Mouse (Mus musculus) embryonic facial prominence, embryonic 15.5 days (tissue): ENCODE measurements at regions not wholly inside any gene's neighbourhood (a gene's known extent, or its start where the extent isn't known, plus 50 kb on each side); places are given as distances from the start of the nearest gene placed in this dataset.

ENCODE experiments used
- ATAC-seq: fragments of 200-750 bp; cut with Nextera tagmentation; 2 replicates; pipeline ENCODE4 v1.8.0; 2017; ENCODE audit warnings: low read depth, moderate TSS enrichment; ENCODE audit not compliant: insufficient number of reproducible peaks, low FRiP score, low TSS enrichment
- H3K27ac ChIP-seq: fragments of 300-500 bp; sonication (generic); replicated peaks from 2 replicates; pipeline ENCODE4 v1.5.1; 2015; ENCODE audit warnings: mild to moderate bottlenecking, inconsistent platforms
- H3K27me3 ChIP-seq: fragments of 300-500 bp; sonication (generic); 2 replicates; pipeline ENCODE4 v1.6.1; 2015; ENCODE audit warnings: inconsistent platforms
- H3K36me3 ChIP-seq: fragments of 300-500 bp; sonication (generic); 2 replicates; pipeline ENCODE4 v1.6.1; 2015; ENCODE audit warnings: mild to moderate bottlenecking, inconsistent platforms
- H3K4me1 ChIP-seq: fragments of 300-500 bp; sonication (generic); 2 replicates; pipeline ENCODE4 v1.6.1; 2015; ENCODE audit warnings: inconsistent platforms
- H3K4me2 ChIP-seq: fragments of 300-500 bp; sonication (generic); replicated peaks from 2 replicates; pipeline ENCODE4 v1.6.1; 2015; ENCODE audit warnings: mild to moderate bottlenecking, inconsistent platforms
- H3K4me3 ChIP-seq: fragments of 300-500 bp; sonication (generic); replicated peaks from 2 replicates; pipeline ENCODE4 v1.5.1; 2015; ENCODE audit warnings: mild to moderate bottlenecking, inconsistent platforms
- H3K9ac ChIP-seq: fragments of 300-500 bp; sonication (generic); 2 replicates; pipeline ENCODE4 v1.6.1; 2015; ENCODE audit warnings: inconsistent platforms
- H3K9me3 ChIP-seq: fragments of 300-500 bp; sonication (generic); replicated peaks from 2 replicates; pipeline ENCODE4 v1.6.1; 2016; ENCODE audit warnings: inconsistent platforms
- WGBS: fragments of 180-500 bp; shearing (Covaris S2); methylation state at CpG from one replicate; pipeline ENCODE4 v1.1.7; 2015; 5-methylcytosine and 5-hydroxymethylcytosine counted together

- 51% methylated on average over 2 of the region's 2 CpGs for WGBS
- Histone ChIP-seq H3K9ac (no peak overlapping the region), H3K4me3 (no peak overlapping the region), H3K27me3 (no peaks in the 10 kb centered on the region), H3K36me3 (no peaks in the 10 kb centered on the region), H3K4me2 (no peak overlapping the region), H3K27ac (no peak overlapping the region), H3K9me3 (no peaks in the 10 kb centered on the region), H3K4me1 (no peaks in the 10 kb centered on the region)
- ATAC-seq = no peak
Measured at GRCm38 (mm10) chr11:17694145-17694544, 259.5 kb downstream of the Etaa1 start.

DNA sequence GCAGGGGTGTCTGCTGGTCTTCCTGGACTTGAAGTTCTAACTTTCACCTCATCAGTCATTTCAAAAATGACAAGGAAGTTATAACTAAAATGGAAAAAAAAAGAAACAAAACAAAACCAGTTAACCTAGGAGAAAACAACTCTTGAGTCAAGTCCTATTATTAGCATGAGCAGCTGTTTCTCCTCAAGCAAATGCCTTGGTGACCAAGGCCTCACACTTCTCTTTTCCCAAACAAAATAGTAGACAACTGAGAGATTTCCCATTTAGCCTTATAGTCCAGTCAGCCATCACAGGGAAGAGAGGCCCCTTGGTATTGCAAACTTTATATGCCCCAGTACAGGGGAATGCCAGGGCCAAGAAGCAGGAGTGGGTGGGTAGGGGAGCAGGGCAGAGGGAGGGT, 244.9 kb downstream of the Etaa1 start:
- ATAC-seq = no peak
- no peak overlapping the region for H3K27ac ChIP-seq
- H3K4me1 ChIP-seq = no peaks in the 10 kb centered on the region

GRCm38 (mm10) chr11:17722051-17722450, 231.6 kb downstream of the Etaa1 start:
- ATAC-seq = no peak
- Histone ChIP-seq H3K4me1 (peaks cover 3% of the 10 kb centered on the region; the same call in 1 of the 2 replicates), H3K9ac (no peak overlapping the region), H3K4me3 (no peak overlapping the region), H3K27me3 (no peaks in the 10 kb centered on the region), H3K27ac (no peak overlapping the region), H3K36me3 (no peaks in the 10 kb centered on the region), H3K4me2 (no peak overlapping the region), H3K9me3 (no peaks in the 10 kb centered on the region)
- WGBS = 83% methylated on average over 1 of the region's 1 CpGs

More for the DNA sequence above, 244.9 kb downstream of the Etaa1 start:
- Histone ChIP-seq H3K4me3 (no peak overlapping the region), H3K9me3 (no peaks in the 10 kb centered on the region), H3K9ac (no peak overlapping the region), H3K36me3 (no peaks in the 10 kb centered on the region), H3K4me2 (no peak overlapping the region), H3K27me3 (no peaks in the 10 kb centered on the region)

- no peak overlapping the region for H3K4me2 ChIP-seq
- no peak overlapping the region; the same call in 1 of the 2 replicates for H3K27ac ChIP-seq
Measured at GRCm38 (mm10) chr11:17727258-17728034, 226.2 kb downstream of the Etaa1 start.

DNA sequence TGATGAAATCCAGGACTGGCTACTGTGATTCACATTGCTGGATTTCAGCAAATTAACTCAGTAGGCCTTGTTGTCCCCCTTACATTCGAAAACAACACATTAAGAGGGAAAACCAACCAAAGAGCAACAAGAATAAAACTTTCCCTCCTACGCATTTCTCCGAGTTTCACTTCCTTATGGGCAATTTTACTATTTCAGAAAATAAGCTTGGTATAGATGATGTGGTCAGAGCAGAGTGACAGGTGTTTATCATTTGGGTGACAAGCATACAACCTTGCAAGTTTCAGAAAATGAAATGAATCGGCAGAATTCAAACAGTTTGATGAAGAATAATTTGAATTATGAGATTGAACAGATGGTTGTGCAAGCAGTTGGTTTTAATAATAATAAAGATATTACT, 220.6 kb downstream of the Etaa1 start:
- H3K27me3 ChIP-seq = no peaks in the 10 kb centered on the region
- no peak overlapping the region for H3K9ac ChIP-seq
- no peaks in the 10 kb centered on the region for H3K36me3 ChIP-seq
- WGBS = 71% methylated on average over 4 of the region's 4 CpGs
- no peak for ATAC-seq
- H3K27ac ChIP-seq = no peak overlapping the region
- no peaks in the 10 kb centered on the region for H3K4me1 ChIP-seq
- H3K9me3 ChIP-seq = no peaks in the 10 kb centered on the region
- H3K4me3 ChIP-seq = no peak overlapping the region
- no peak overlapping the region for H3K4me2 ChIP-seq

More at GRCm38 (mm10) chr11:17727258-17728034, 226.2 kb downstream of the Etaa1 start:
- no peak overlapping the region for H3K9ac ChIP-seq
- H3K9me3 ChIP-seq = no peaks in the 10 kb centered on the region
- ATAC-seq = no peak
- WGBS = 33% methylated on average over 8 of the region's 8 CpGs
- no peaks in the 10 kb centered on the region for H3K36me3 ChIP-seq
- H3K4me3 ChIP-seq = no peak overlapping the region
- H3K4me1 ChIP-seq = peaks cover 10% of the 10 kb centered on the region
- H3K27me3 ChIP-seq = no peaks in the 10 kb centered on the region

- H3K36me3 ChIP-seq = no peaks in the 10 kb centered on the region
- WGBS = 80% methylated on average over 2 of the region's 2 CpGs
- ATAC-seq = no peak
- H3K4me2 ChIP-seq = no peak overlapping the region
- H3K4me1 ChIP-seq = no peaks in the 10 kb centered on the region
- H3K9me3 ChIP-seq = no peaks in the 10 kb centered on the region
- no peaks in the 10 kb centered on the region for H3K27me3 ChIP-seq
- H3K4me3 ChIP-seq = no peak overlapping the region
- H3K9ac ChIP-seq = no peak overlapping the region
- no peak overlapping the region for H3K27ac ChIP-seq
Measured at GRCm38 (mm10) chr11:17734519-17734918, 219.2 kb downstream of the Etaa1 start.

DNA sequence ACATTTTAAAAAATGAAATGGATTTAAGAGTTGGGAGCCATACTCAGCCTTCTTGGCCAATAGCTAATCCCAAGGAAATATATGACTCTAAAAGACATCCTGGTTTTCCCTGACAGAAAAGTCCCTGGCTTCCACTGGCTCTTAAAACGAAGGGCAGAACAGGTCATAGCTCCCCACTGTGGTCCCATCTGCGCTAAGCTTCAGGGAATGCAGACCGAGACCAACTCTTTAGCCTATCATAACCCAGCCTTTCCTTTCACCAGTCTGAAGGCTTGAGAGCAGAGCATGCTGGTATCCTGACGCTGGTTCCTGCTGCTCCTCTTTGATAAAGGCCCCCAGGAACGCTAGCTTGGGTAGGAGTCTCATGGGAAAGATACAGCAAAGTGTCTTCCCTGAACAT, 214.8 kb downstream of the Etaa1 start:
- H3K4me1 ChIP-seq = no peaks in the 10 kb centered on the region
- no peak for ATAC-seq
- WGBS = 51% methylated on average over 5 of the region's 5 CpGs

GRCm38 (mm10) chr11:17743821-17744220, 209.9 kb downstream of the Etaa1 start:
- no peak overlapping the region for H3K27ac ChIP-seq
- H3K9ac ChIP-seq = no peak overlapping the region
- H3K4me2 ChIP-seq = no peak overlapping the region
- no peak for ATAC-seq
- H3K9me3 ChIP-seq = no peaks in the 10 kb centered on the region
- H3K27me3 ChIP-seq = no peaks in the 10 kb centered on the region
- 91% methylated on average over 1 of the region's 1 CpGs for WGBS
- no peaks in the 10 kb centered on the region for H3K4me1 ChIP-seq
- H3K36me3 ChIP-seq = no peaks in the 10 kb centered on the region
- no peak overlapping the region for H3K4me3 ChIP-seq

More for the DNA sequence above, 214.8 kb downstream of the Etaa1 start:
- Histone ChIP-seq H3K9ac (no peak overlapping the region), H3K9me3 (no peaks in the 10 kb centered on the region), H3K4me2 (no peak overlapping the region), H3K36me3 (no peaks in the 10 kb centered on the region), H3K27me3 (no peaks in the 10 kb centered on the region), H3K27ac (no peak overlapping the region), H3K4me3 (no peak overlapping the region)

- 0 out of 2 replicates have a peak overlapping the region, but pooled peaks have one; percentile 1 for H3K27ac ChIP-seq
- H3K4me3 ChIP-seq = no peak overlapping the region
- H3K4me1 ChIP-seq = 0 out of 2 replicates have a peak, but pooled peaks cover 5% of the 10 kb centered on the region
- H3K4me2 ChIP-seq = no peak overlapping the region
- 28% methylated on average over 6 of the region's 6 CpGs for WGBS
- H3K36me3 ChIP-seq = no peaks in the 10 kb centered on the region
- H3K9ac ChIP-seq = no peak overlapping the region
- no peaks in the 10 kb centered on the region for H3K9me3 ChIP-seq
- ATAC-seq = 0 out of 2 replicates have a peak, but pooled peaks have one; percentile 7
- H3K27me3 ChIP-seq = no peaks in the 10 kb centered on the region
Measured at GRCm38 (mm10) chr11:17750345-17750744, 203.3 kb downstream of the Etaa1 start.

DNA sequence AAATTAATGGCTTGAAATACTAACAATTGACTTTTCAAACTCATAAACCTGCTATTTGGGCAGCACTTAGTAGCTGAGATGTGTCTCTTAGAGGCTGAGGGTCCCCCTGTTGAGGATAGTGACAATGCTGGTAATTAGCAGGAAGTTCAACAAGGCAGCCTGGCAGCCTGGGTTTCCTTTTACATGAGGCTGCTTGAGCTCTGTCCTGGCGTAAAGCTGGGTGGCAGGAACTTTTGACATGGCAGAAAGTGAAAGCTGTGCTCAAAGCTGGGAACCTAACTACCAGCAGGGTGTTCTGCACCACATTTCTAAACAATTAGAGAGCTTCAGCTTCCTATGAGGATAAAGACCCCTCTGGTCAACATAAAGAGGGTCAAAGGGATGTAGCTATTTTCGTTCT, 194.5 kb downstream of the Etaa1 start:
- Histone ChIP-seq H3K9ac (no peak overlapping the region), H3K4me3 (no peak overlapping the region), H3K4me1 (no peaks in the 10 kb centered on the region), H3K27me3 (no peaks in the 10 kb centered on the region), H3K27ac (no peak overlapping the region), H3K9me3 (no peaks in the 10 kb centered on the region), H3K4me2 (no peak overlapping the region), H3K36me3 (no peaks in the 10 kb centered on the region)
- WGBS = 73% methylated on average over 2 of the region's 2 CpGs
- no peak for ATAC-seq

GRCm38 (mm10) chr11:17763411-17763810, 190.3 kb downstream of the Etaa1 start:
- H3K27ac ChIP-seq = no peak overlapping the region
- no peak overlapping the region for H3K4me3 ChIP-seq
- H3K4me2 ChIP-seq = no peak overlapping the region
- ATAC-seq = no peak
- no peak overlapping the region for H3K9ac ChIP-seq
- no peaks in the 10 kb centered on the region for H3K27me3 ChIP-seq
- H3K9me3 ChIP-seq = no peaks in the 10 kb centered on the region
- H3K36me3 ChIP-seq = no peaks in the 10 kb centered on the region
- 64% methylated on average over 1 of the region's 1 CpGs for WGBS
- H3K4me1 ChIP-seq = no peaks in the 10 kb centered on the region

DNA sequence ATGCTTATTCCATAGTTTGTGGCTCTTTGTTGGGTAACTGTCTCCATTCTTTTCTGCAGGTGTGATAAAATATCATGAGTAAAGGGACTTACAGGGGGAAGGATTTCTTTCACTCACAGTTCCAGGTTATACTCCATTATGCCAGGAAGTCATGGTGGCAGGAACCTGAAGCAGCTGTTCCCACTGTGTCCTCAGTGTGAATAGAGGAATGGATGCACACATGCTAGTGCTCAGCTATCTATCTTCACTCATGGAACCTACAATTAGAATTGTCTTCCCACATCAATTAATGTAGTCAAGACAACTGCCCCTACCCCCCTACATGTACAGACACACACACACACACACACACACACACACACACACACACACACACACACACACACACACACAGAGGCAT, 189.5 kb downstream of the Etaa1 start:
- Histone ChIP-seq H3K36me3 (no peaks in the 10 kb centered on the region), H3K9ac (no peak overlapping the region), H3K27ac (no peak overlapping the region), H3K4me2 (no peak overlapping the region), H3K4me1 (no peaks in the 10 kb centered on the region), H3K4me3 (no peak overlapping the region), H3K27me3 (no peaks in the 10 kb centered on the region), H3K9me3 (no peaks in the 10 kb centered on the region)
- ATAC-seq = no peak
